Mouse (Mus musculus): Measurements from ENCODE around the gene Svs3b.
"Not testable (repeated sequence)": the region's sequence is repeated elsewhere in the genome, so short reads cannot be mapped to it uniquely, and the experiment has no call there.

The Svs3b gene

GRCm38 (mm10) chr2:164256540-164256939 lies at the start of gene Svs3b:
Gene Svs3b (minus strand): TSS chr2:164256640.
- DNase-seq (ENCODE audit: low read depth in 2 of 2, low spot score in 2 of 2), result not testable (repeated sequence)

GRCm38 (mm10) chr2:164288968-164289367 lies 32.5 kb upstream of the Svs3b start, which contains the start of gene Svs3a:
Gene Svs3a (plus strand): TSS chr2:164289268.
- DNase-seq (ENCODE audit: low read depth in 2 of 2, low spot score in 2 of 2), result not testable (repeated sequence)

GRCm38 (mm10) chr2:164278359-164278758 lies 21.9 kb upstream of the Svs3b start, which contains the start of gene Svs4:
Gene Svs4 (minus strand): TSS chr2:164278459.
- DNase-seq (ENCODE audit: low read depth in 2 of 2, low spot score in 2 of 2), result no peak

DNA sequence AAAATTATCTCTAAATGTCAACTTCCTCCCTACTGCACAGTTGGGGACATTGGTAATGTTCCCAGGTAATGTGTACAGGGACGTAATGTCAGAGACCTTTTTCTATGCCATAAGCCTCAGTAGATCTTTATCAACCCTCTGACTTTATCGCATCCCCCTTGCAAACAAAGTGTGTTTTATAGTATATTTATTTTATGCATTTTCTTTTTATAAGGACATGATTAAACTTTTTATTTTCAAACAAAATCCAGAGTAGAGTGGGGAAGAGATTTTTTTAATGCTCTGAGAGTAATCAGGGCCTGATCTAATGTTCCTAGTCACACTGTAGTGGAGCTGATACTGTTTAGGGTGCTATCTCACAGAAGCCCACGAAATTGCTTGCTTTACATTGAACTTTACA lies 18.1 kb downstream of the Svs3b start, which contains the start of gene Svs2:
TSS of gene Svs2 (minus strand) at position 101 of the 400 bp plus-strand sequence.
- no peak for DNase-seq (ENCODE audit: low read depth in 2 of 2, low spot score in 2 of 2)

DNA sequence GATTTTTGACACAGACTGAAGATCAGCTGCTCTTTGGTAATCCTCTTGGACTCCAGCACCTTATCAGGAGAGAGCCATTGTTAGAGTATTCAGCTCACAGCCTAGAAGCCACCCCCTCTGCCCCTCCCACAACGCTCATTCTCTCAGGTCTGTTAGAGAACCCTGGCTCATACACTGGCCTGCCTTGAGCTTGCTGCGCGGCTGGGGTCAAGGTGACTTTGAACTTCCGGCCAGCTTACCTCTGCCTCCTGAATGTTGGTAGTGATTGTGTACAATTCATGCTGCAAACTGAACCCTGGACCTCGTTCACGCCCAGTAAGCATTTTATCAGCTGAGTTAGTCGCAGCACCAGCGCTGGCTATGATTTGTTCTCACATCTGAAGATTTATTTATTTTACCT lies 23.8 kb downstream of the Svs3b start:
- DNase-seq (ENCODE audit: low read depth in 2 of 2, low spot score in 2 of 2), result no peak

- DNase-seq (ENCODE audit: low read depth in 2 of 2, low spot score in 2 of 2), result no peak
These were observed 27.9 kb downstream of the Svs3b start for GRCm38 (mm10) chr2:164228361-164229070.

DNA sequence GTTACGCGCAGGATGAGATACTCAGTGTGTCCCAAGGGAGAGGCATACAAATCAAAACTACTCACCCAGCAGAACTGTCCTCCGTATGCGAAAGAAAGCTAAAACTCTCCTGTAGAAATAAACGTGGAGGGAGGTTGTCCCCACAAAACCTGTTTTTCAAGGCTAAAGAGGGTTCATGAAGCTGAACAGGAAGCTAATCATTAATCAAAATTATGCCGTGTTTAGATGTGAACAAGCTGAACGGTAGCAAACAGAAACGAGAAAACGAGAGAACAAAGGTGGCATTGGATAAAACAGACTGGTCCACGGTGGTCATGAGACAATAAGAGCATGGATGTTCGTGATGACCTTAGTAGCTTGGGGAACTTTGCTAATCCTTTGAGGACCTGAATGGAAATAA lies 34.9 kb downstream of the Svs3b start, which contains the start of gene Wfdc15b:
TSS of gene Wfdc15b (minus strand) at position 139 of the 400 bp plus-strand sequence.
- DNase-seq (ENCODE audit: low read depth in 2 of 2, low spot score in 2 of 2), result no peak

- no peak for DNase-seq (ENCODE audit: low read depth in 2 of 2, low spot score in 2 of 2)
These were observed 37.1 kb downstream of the Svs3b start for GRCm38 (mm10) chr2:164219295-164219694.

GRCm38 (mm10) chr2:164212711-164213110 lies 43.7 kb downstream of the Svs3b start:
- no peak for DNase-seq (ENCODE audit: low read depth in 2 of 2, low spot score in 2 of 2)

DNA sequence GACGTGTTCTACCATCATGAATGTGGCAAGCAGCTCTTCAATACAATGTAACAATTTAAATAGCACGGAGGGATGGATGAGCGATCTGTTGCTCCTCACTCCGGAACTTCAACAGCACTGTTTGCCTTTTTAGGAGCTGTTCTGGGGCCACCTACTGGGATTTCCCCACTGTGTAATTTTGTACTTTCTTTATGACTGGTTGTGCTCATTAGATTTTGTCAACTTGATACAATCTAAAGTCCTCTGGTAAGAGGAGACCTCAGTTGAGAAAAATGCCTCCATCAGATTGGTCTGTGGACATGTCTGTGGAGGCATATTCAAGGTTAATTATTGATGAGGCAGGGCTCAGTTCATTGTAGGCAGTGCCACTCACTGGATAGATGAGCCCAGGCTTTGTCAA lies 45.5 kb downstream of the Svs3b start:
- DNase-seq (ENCODE audit: low read depth in 2 of 2, low spot score in 2 of 2), result no peak

GRCm38 (mm10) chr2:164206676-164207075 lies 49.8 kb downstream of the Svs3b start:
- DNase-seq (ENCODE audit: low read depth in 2 of 2, low spot score in 2 of 2), result no peak

DNA sequence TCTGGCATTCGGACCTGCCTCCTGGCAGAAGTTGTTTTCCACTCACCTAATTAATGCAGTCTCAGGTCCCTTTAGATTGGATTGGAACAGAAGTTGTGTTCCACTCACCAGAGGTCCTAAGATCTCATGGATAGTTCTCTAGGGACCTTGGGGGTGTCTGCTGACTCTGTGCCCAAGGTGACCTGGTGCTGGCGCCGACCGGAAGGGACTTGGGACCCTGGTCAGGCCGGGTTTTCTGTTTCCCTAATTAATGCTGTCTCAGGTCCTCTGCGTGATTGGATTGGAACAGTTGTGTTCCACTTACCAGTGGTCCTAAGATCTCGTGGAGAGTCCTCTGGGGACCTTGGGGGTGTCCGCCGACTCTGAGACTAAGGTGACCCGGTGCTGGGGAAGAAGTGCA lies 50.4 kb downstream of the Svs3b start:
- not testable (repeated sequence) for DNase-seq (ENCODE audit: low read depth in 2 of 2, low spot score in 2 of 2)

Measured in CD8-positive naive resting alpha-beta T cell, adult 2 months (primary cell).